Mouse (Mus musculus) c-Kit-negative CD71-positive TER-119-positive erythroid progenitor cells, embryonic 14.5 days (primary cell): ENCODE results near the gene Fbxl17.

ENCODE experiments used
- DNase-seq: peaks from one replicate; pipeline ENCODE4 v3.0.0-alpha.2; 2013; ENCODE audit warnings: low read depth, low spot score

Fbxl17 gene

GRCm38 (mm10) chr17:63112826-63113225 lies 387.0 kb downstream of the Fbxl17 start:
- DNase-seq, result no peak

- no peak for DNase-seq
These were observed 388.8 kb downstream of the Fbxl17 start for GRCm38 (mm10) chr17:63110994-63111393.

- DNase-seq, result no peak
These were observed 389.5 kb downstream of the Fbxl17 start for GRCm38 (mm10) chr17:63110211-63110755.

GRCm38 (mm10) chr17:63108035-63108434 lies 391.8 kb downstream of the Fbxl17 start:
- DNase-seq, result no peak

GRCm38 (mm10) chr17:63107515-63107914 lies 392.3 kb downstream of the Fbxl17 start:
- no peak for DNase-seq

- DNase-seq, result no peak
These were observed 404.3 kb downstream of the Fbxl17 start for GRCm38 (mm10) chr17:63095553-63095952.

- DNase-seq, result no peak
These were observed 404.8 kb downstream of the Fbxl17 start for GRCm38 (mm10) chr17:63095017-63095416.

- DNase-seq, result no peak
These were observed 406.6 kb downstream of the Fbxl17 start for GRCm38 (mm10) chr17:63093184-63093583.

- DNase-seq, result no peak
These were observed 407.0 kb downstream of the Fbxl17 start for GRCm38 (mm10) chr17:63092774-63093173.

- no peak for DNase-seq
These were observed 409.7 kb downstream of the Fbxl17 start for GRCm38 (mm10) chr17:63090112-63090511.

GRCm38 (mm10) chr17:63087265-63087664 lies 412.6 kb downstream of the Fbxl17 start:
- DNase-seq, result no peak

- DNase-seq, result no peak
These were observed 413.3 kb downstream of the Fbxl17 start for GRCm38 (mm10) chr17:63086526-63086925.

- DNase-seq, result no peak
These were observed 414.6 kb downstream of the Fbxl17 start for GRCm38 (mm10) chr17:63085227-63085626.

- no peak for DNase-seq
These were observed 420.7 kb downstream of the Fbxl17 start for GRCm38 (mm10) chr17:63079087-63079486.

- no peak for DNase-seq
These were observed 422.3 kb downstream of the Fbxl17 start for GRCm38 (mm10) chr17:63077509-63077908.

GRCm38 (mm10) chr17:63076661-63077060 lies 423.2 kb downstream of the Fbxl17 start:
- no peak for DNase-seq

GRCm38 (mm10) chr17:63076037-63076426 lies 423.8 kb downstream of the Fbxl17 start:
- DNase-seq, result no peak

GRCm38 (mm10) chr17:63075091-63076036 lies 424.5 kb downstream of the Fbxl17 start:
- DNase-seq, result no peak

- DNase-seq, result no peak
These were observed 426.5 kb downstream of the Fbxl17 start for GRCm38 (mm10) chr17:63073342-63073741.

- no peak for DNase-seq
These were observed 428.5 kb downstream of the Fbxl17 start for GRCm38 (mm10) chr17:63071134-63071923.

- no peak for DNase-seq
These were observed 429.6 kb downstream of the Fbxl17 start for GRCm38 (mm10) chr17:63070161-63070761.

GRCm38 (mm10) chr17:63062785-63063184 lies 437.0 kb downstream of the Fbxl17 start:
- DNase-seq, result no peak
